ENCODE assay signal across 18 mouse cellular contexts in genomic region chr10:22745922-22746321, GRCm38 (mm10). TPM values are rescaled to one million over a fixed set of nuclear protein-coding genes. Genes with fewer than 3 reads are reported as not detected.
DNase-seq lines count a peak whose midpoint lies in the region; ATAC-seq and TF ChIP-seq lines count a peak whose summit lies in the region.
"Had no signal": no experiment of that assay in that cellular context is flagged by ENCODE, and none has a peak within 500 bp of the region (broad histone marks: within the 10 kb centered on the region; RNA-seq: fewer than 3 reads in every experiment).

No protein-coding gene starts in this region.

- no peaks in the 10 kb centered on the region for H3K36me3 ChIP-seq in forebrain, embryonic 16.5 days (ENCODE audit: control insufficient read depth, insufficient read depth)
- H3K36me3 ChIP-seq in midbrain, postnatal 0 days (ENCODE audit: insufficient read depth, low read length), result no peaks in the 10 kb centered on the region
- H3K36me3 ChIP-seq: embryonic facial prominence, embryonic 12.5 days had no signal

- peak overlapping the region; percentile 67; the same call in 1 of the 2 replicates for H3K27ac ChIP-seq in cerebellum, adult 2 months (ENCODE audit: insufficient read depth, low read length)
- peak overlapping the region; percentile 88 for H3K27ac ChIP-seq in layer of hippocampus, adult 2 months
- H3K27ac ChIP-seq in forebrain, embryonic 16.5 days (ENCODE audit: low read length), result peak overlapping the region; percentile 68
- H3K27ac ChIP-seq in midbrain, postnatal 0 days (ENCODE audit: low read depth, low read length), result peak overlapping the region; percentile 57; the same call in 1 of the 2 replicates
- H3K27ac ChIP-seq: embryonic facial prominence, embryonic 12.5 days; stomach, postnatal 0 days had no signal

- TF ChIP-seq POLR2A in cerebellum, adult 2 months (IDR thresholded peaks at IDR 0.05; ENCODE audit: borderline replicate concordance, insufficient read depth, low read length), result no peak

- 17% methylated on average over 7 of the region's 7 CpGs for WGBS in cerebellum, adult 2 months
- 46% methylated on average over 7 of the region's 7 CpGs for WGBS in forebrain, embryonic 16.5 days
- 54% methylated on average over 7 of the region's 7 CpGs for WGBS in midbrain, postnatal 0 days

- no peaks in the 10 kb centered on the region for H3K9me3 ChIP-seq in forebrain, embryonic 16.5 days (ENCODE audit: control insufficient read depth, low read length)
- H3K9me3 ChIP-seq in midbrain, postnatal 0 days (ENCODE audit: low read length), result no peaks in the 10 kb centered on the region
- H3K9me3 ChIP-seq: embryonic facial prominence, embryonic 12.5 days had no signal

- H3K4me2 ChIP-seq in forebrain, embryonic 16.5 days (ENCODE audit: low read length), result no peak overlapping the region
- H3K4me2 ChIP-seq in midbrain, postnatal 0 days (ENCODE audit: low read depth, low read length, poor library complexity, severe bottlenecking), result no peak overlapping the region
- H3K4me2 ChIP-seq: embryonic facial prominence, embryonic 12.5 days had no signal

- H3K9ac ChIP-seq in forebrain, embryonic 16.5 days (replicated peaks; ENCODE audit: low read depth, low read length), result no peak overlapping the region
- H3K9ac ChIP-seq in midbrain, postnatal 0 days (replicated peaks; ENCODE audit: low read length, poor library complexity, severe bottlenecking), result no peak overlapping the region
- H3K9ac ChIP-seq: embryonic facial prominence, embryonic 12.5 days; liver, postnatal 0 days had no signal

- no peaks in the 10 kb centered on the region for H3K27me3 ChIP-seq in cerebellum, adult 2 months (ENCODE audit: control insufficient read depth, insufficient read depth, low read length)
- H3K27me3 ChIP-seq in forebrain, embryonic 16.5 days (replicated peaks; ENCODE audit: control insufficient read depth, insufficient read depth, low read length), result no peaks in the 10 kb centered on the region
- no peaks in the 10 kb centered on the region for H3K27me3 ChIP-seq in midbrain, postnatal 0 days (ENCODE audit: insufficient read depth, low read length)
- H3K27me3 ChIP-seq: CH12.LX; embryonic facial prominence, embryonic 12.5 days had no signal

- TF ChIP-seq CTCF in cerebellum, adult 2 months (IDR thresholded peaks at IDR 0.05; ENCODE audit: borderline replicate concordance, insufficient read depth, low read depth, low read length), result no peak
- TF ChIP-seq CTCF in layer of hippocampus, adult 2 months (conservative IDR thresholded peaks at IDR 0.05), result no peak
- no peak for TF ChIP-seq CTCF in midbrain, postnatal 0 days (IDR thresholded peaks at IDR 0.05)

- peaks cover 18% of the 10 kb centered on the region for H3K4me1 ChIP-seq in cerebellum, adult 2 months (ENCODE audit: control insufficient read depth, insufficient read depth, low read length)
- H3K4me1 ChIP-seq in forebrain, embryonic 16.5 days (replicated peaks; ENCODE audit: control insufficient read depth, insufficient read depth, low read length), result peaks cover 18% of the 10 kb centered on the region
- H3K4me1 ChIP-seq in midbrain, postnatal 0 days (ENCODE audit: insufficient read depth, low read length), result peaks cover 4% of the 10 kb centered on the region; the same call in 1 of the 2 replicates
- H3K4me1 ChIP-seq: embryonic facial prominence, embryonic 12.5 days had no signal

- no peak for DNase-seq in cerebellum, adult 2 months
- no peak for DNase-seq in cerebellum, postnatal 14 days
- no peak for DNase-seq in layer of hippocampus, adult 2 months (ENCODE audit: low spot score in 2 of 2)
- no peak for DNase-seq in layer of hippocampus, adult 9-10 months (ENCODE audit: low spot score)
- DNase-seq in midbrain, postnatal 0 days (ENCODE audit: low spot score), result no peak
- no peak for DNase-seq in spleen, postnatal 10 days (ENCODE audit: low spot score in 2 of 2)
- DNase-seq in urinary bladder, postnatal 10 days (ENCODE audit: low spot score), result no peak
- DNase-seq: kidney, postnatal 4 days; liver; liver, postnatal 0 days; lung, postnatal 36 days; right cerebral cortex, postnatal 14 days; thymus, postnatal 14 days had no signal

- no peak overlapping the region for H3K4me3 ChIP-seq in cerebellum, adult 2 months (replicated peaks; ENCODE audit: insufficient read depth, low read depth, low read length)
- H3K4me3 ChIP-seq in layer of hippocampus, adult 2 months, result no peak overlapping the region
- H3K4me3 ChIP-seq in forebrain, embryonic 16.5 days (replicated peaks; ENCODE audit: low read length), result no peak overlapping the region
- H3K4me3 ChIP-seq in midbrain, postnatal 0 days (ENCODE audit: low read depth, low read length), result no peak overlapping the region
- H3K4me3 ChIP-seq: embryonic facial prominence, embryonic 12.5 days had no signal

- ATAC-seq in forebrain, embryonic 16.5 days, result peak; percentile 37
- peak; percentile 55 for ATAC-seq in midbrain, postnatal 0 days (ENCODE audit: low FRiP score)
- ATAC-seq: inflammation-experienced regulatory T-cells, adult 6 months; liver, postnatal 0 days had no signal

RNA-seq across cellular contexts. Expression of gene Tbpl1, which starts 14.2 kb away (rescaled TPM):
- polyA plus RNA-seq in cerebellum, adult 2 months (2012; rRNA removed), result 57.6 and 64.2 TPM in 2 replicates
- total RNA-seq in layer of hippocampus, adult 2 months (2021), result 10 to 100 TPM; 59.8 to 62.4 TPM
- 110 and 114 TPM in 2 replicates for polyA plus RNA-seq in forebrain, embryonic 16.5 days (2015; fragmentation: Nextera tagmentation; extraction: Ambion mirVana)
- 36.6 and 47.6 TPM in 2 replicates for total RNA-seq in midbrain, postnatal 0 days (2014; rRNA removed)
- 61.5 and 62.2 TPM in 2 replicates for polyA plus RNA-seq in midbrain, postnatal 0 days (2015; fragmentation: Nextera tagmentation; extraction: Ambion mirVana)
